Mouse (Mus musculus) bone marrow, adult 2 months (tissue): ENCODE results near the gene Cpne8.

Source experiments
- CTCF ChIP-seq: fragments of 200-500 bp; IDR thresholded peaks from 2 replicates; pipeline ENCODE4 v1.5.1; 2011; ENCODE audit warnings: low read length, control low read depth; ENCODE audit not compliant: control insufficient read depth, insufficient read depth
- POLR2A ChIP-seq: fragments of 200-500 bp; IDR thresholded peaks from 2 replicates; pipeline ENCODE4 v1.6.1; 2011; ENCODE audit warnings: low read depth, mild to moderate bottlenecking, control low read depth, low read length, borderline replicate concordance; ENCODE audit not compliant: control insufficient read depth

DNA sequence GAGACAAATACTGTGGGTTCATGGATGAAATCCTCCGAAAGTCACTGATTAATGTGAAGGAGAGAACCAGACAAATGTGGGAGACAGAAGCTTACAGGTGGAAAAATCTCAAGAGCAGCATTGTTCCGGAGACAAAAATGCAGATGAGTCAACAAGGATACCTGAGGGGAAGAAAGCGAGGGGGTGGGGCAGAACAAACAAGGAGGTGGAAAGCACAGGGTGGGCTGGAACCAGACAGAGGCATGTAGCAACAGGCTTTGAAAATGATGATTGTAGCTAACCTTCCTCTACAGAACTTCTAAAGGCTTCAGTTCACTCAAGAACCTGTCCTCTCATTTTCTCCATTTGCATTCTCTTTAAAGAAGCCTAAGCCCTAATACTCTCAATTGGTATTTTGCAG is 70.9 kb downstream of the Cpne8 start:
- TF ChIP-seq CTCF (no peak), POLR2A (no peak)
